Mouse (Mus musculus) ES-Bruce4 (cell line): ENCODE measurements around the gene Gm47289. TPM values are rescaled to one million over a fixed set of nuclear protein-coding genes. Genes with fewer than 3 reads are reported as not detected.

Source experiments
- H3K27ac ChIP-seq: 2 replicates; pipeline ENCODE4 v1.5.1; 2012; ENCODE audit warnings: low read length, inconsistent platforms; ENCODE audit not compliant: insufficient read depth
- H3K27me3 ChIP-seq: 2 replicates; pipeline ENCODE4 v1.6.1; 2012; ENCODE audit warnings: mild to moderate bottlenecking, low read length, inconsistent platforms; ENCODE audit not compliant: control insufficient read depth, poor library complexity, insufficient read depth, severe bottlenecking
- H3K36me3 ChIP-seq: 2 replicates; pipeline ENCODE4 v1.6.1; 2012; ENCODE audit warnings: inconsistent platforms, mild to moderate bottlenecking, low read length, moderate library complexity; ENCODE audit not compliant: control insufficient read depth, poor library complexity, insufficient read depth, severe bottlenecking
- H3K4me1 ChIP-seq: one replicate; pipeline ENCODE4 v1.8.1; 2011; ENCODE audit warnings: low read length; ENCODE audit not compliant: control insufficient read depth, insufficient read depth
- H3K4me3 ChIP-seq: 2 replicates; pipeline ENCODE4 v1.5.1; 2011; ENCODE audit warnings: low read depth, mild to moderate bottlenecking, low read length
- H3K9ac ChIP-seq: 2 replicates; pipeline ENCODE4 v1.6.1; 2012; ENCODE audit warnings: low read depth, mild to moderate bottlenecking, inconsistent platforms; ENCODE audit not compliant: poor library complexity, severe bottlenecking
- H3K9me3 ChIP-seq: replicated peaks from 2 replicates; pipeline ENCODE4 v1.6.1; 2012; ENCODE audit warnings: mild to moderate bottlenecking, low read length, inconsistent platforms; ENCODE audit not compliant: control insufficient read depth, poor library complexity, insufficient read depth, severe bottlenecking
- CTCF ChIP-seq: IDR thresholded peaks from one replicate; pipeline ENCODE4 v1.8.1; 2011; ENCODE audit warnings: low read depth, low read length
- EP300 ChIP-seq: IDR thresholded peaks from 2 replicates; pipeline ENCODE4 v1.6.1; 2011; ENCODE audit warnings: low read depth, low read length; ENCODE audit not compliant: insufficient read depth
- POLR2A ChIP-seq: IDR thresholded peaks from one replicate; pipeline ENCODE4 v1.8.1; 2011; ENCODE audit warnings: low read length; ENCODE audit not compliant: insufficient read depth
- polyA plus RNA-seq: library from polyadenylated mRNA; stranded (reverse); fragments of >200 nt; gene quantifications from 2 replicates; pipeline ENCODE4 v1.2.4, GENCODE M21; 2011; ENCODE audit warnings: low read depth; ENCODE audit not compliant: missing spikeins, insufficient read depth, insufficient read length

The Gm47289 gene
- polyA plus RNA-seq, 1 experiment: not detected

- no peak overlapping the region for H3K9ac ChIP-seq
- H3K9me3 ChIP-seq: no peaks in the 10 kb centered on the region
- H3K27me3 ChIP-seq: no peaks in the 10 kb centered on the region
- TF ChIP-seq POLR2A: no peak
- H3K36me3 ChIP-seq: no peaks in the 10 kb centered on the region
- H3K4me1 ChIP-seq: no peaks in the 10 kb centered on the region
- no peak overlapping the region for H3K27ac ChIP-seq
- no peak overlapping the region for H3K4me3 ChIP-seq
Observed at GRCm38 (mm10) chr9:119179292-119179691, 20.3 kb downstream of the Gm47289 start.

DNA sequence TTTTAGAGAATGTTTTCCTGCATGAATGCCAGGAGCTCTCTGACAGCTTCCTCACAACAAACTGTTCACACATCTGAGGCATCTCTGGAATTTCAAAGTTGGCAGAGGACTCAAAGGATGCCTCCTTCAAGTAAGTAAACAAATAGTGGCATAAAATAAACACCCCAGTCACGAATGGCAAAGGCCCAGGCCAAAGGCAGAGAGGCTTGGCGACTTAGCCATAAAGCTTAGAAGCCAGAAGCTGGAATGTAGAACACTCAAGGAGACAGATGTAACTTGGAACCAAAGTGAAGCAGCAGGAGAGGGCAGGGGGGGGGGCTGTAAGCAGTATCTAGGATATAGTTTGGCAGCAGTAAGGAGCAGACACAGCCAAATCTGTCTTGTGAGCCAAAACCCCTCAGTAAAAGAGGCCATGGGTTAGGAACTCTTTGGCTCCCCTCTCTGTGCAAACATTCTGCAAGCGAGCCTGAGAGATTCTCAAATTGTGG lies 22.3 kb downstream of the Gm47289 start:
- TF ChIP-seq EP300 (no peak), CTCF (no peak), POLR2A (no peak)
- H3K27ac ChIP-seq: no peak overlapping the region
- no peaks in the 10 kb centered on the region for H3K9me3 ChIP-seq
- H3K27me3 ChIP-seq: no peaks in the 10 kb centered on the region
- H3K36me3 ChIP-seq: no peaks in the 10 kb centered on the region
- H3K4me1 ChIP-seq: no peaks in the 10 kb centered on the region
- no peak overlapping the region for H3K9ac ChIP-seq
- H3K4me3 ChIP-seq: no peak overlapping the region

- H3K9ac ChIP-seq: no peak overlapping the region
- H3K9me3 ChIP-seq: no peaks in the 10 kb centered on the region
- TF ChIP-seq CTCF (peak; percentile 99), EP300 (no peak)
- H3K4me3 ChIP-seq: no peak overlapping the region
- H3K4me1 ChIP-seq: no peaks in the 10 kb centered on the region
- no peaks in the 10 kb centered on the region for H3K27me3 ChIP-seq
- H3K27ac ChIP-seq: no peak overlapping the region
- H3K36me3 ChIP-seq: no peaks in the 10 kb centered on the region
Observed at GRCm38 (mm10) chr9:119192202-119192990, 33.4 kb downstream of the Gm47289 start.

DNA sequence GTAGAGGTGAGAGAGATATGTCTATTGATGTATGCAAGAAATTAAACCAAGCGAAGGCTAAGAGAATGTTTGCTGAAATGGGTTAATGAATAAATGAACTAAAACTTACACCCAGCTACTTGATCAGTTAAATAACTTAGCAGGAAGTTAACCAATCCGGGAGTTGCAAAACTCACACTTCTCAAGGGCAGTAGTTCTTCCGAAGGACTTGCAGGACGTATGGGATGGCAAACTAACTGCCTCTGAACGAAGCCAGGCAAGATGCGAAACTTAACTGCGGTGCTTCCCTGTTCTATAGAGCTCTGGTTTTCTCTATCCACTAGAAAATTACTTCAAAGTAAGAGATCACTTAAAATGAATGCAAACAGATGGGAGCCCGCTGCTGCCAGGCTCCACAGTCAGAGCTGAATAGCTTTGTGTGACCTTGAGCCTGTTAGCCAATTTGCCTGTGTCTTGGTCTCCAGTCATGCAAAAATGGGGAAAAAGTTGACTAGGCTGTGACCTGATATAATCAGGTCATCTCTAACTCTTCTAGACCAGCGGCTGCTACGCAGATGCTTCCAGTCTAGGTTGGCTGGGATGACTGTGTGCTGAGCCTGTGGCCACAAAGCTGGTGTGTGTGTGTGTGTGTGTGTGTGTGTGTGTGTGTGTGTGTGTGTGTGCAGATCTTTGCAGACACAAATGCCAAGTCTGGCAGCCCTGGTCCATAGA lies 40.3 kb downstream of the Gm47289 start:
- no peaks in the 10 kb centered on the region for H3K27me3 ChIP-seq
- TF ChIP-seq POLR2A (no peak), CTCF (no peak), EP300 (no peak)
- H3K36me3 ChIP-seq: no peaks in the 10 kb centered on the region
- peaks cover 11% of the 10 kb centered on the region for H3K9me3 ChIP-seq
- H3K9ac ChIP-seq: no peak overlapping the region
- no peak overlapping the region for H3K27ac ChIP-seq
- H3K4me1 ChIP-seq: no peaks in the 10 kb centered on the region
- no peak overlapping the region for H3K4me3 ChIP-seq

DNA sequence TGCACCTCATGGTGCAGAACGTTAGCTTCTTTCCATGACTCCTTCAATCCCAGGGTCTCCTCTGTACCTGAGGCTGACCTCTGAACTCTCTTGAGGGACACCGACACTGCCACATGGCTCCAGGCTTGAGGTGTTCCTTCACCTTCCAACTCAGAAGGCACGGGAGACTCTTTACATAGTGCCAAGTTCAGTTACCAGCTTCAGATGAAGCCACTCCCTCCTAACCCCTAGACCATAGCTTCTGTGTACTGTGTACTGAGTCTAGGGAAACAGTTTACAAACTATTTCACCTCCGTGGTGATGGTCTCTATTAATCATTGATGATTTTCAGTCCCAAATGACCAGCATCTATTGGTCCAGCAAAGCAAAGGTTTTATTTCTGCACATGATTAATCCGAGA lies 42.7 kb downstream of the Gm47289 start:
- no peak overlapping the region for H3K4me3 ChIP-seq
- no peaks in the 10 kb centered on the region for H3K36me3 ChIP-seq
- H3K9ac ChIP-seq: no peak overlapping the region
- no peaks in the 10 kb centered on the region for H3K4me1 ChIP-seq
- no peak overlapping the region for H3K27ac ChIP-seq
- peaks cover 23% of the 10 kb centered on the region for H3K9me3 ChIP-seq
- H3K27me3 ChIP-seq: no peaks in the 10 kb centered on the region
- TF ChIP-seq CTCF: no peak
- TF ChIP-seq POLR2A: no peak
- TF ChIP-seq EP300: no peak

DNA sequence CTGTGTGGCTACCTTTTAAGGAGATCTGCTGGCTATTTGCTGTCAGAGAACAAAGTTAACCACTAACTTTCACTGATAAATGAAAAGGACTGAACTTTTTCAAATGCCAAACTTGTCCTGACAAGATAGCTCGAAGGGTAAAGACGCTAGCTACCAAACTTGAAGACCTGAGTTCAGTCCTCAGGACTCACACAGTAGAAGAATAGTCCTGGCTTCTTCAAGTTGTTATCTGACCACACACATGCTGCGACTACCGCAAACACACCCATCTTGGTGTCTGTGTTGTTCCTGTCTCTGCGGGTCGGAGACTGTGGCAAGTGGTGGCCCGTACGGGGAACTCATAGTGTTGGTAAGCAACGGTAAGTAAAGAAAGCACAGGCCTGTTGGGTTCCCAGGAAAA lies 44.7 kb downstream of the Gm47289 start:
- Histone ChIP-seq H3K4me1 (no peaks in the 10 kb centered on the region), H3K9me3 (peaks cover 23% of the 10 kb centered on the region), H3K9ac (no peak overlapping the region), H3K27me3 (no peaks in the 10 kb centered on the region), H3K4me3 (no peak overlapping the region), H3K27ac (no peak overlapping the region), H3K36me3 (no peaks in the 10 kb centered on the region)
- TF ChIP-seq CTCF: no peak
- no peak for TF ChIP-seq EP300
- TF ChIP-seq POLR2A: no peak
